Mouse (Mus musculus) granulocyte monocyte progenitor cell, adult 5-6 weeks (primary cell): ENCODE measurements around the gene Acad11. TPM values are rescaled to one million over a fixed set of nuclear protein-coding genes. Genes with fewer than 3 reads are reported as not detected.
A peak's percentile ranks its signal among the peaks of the same experiment; 100 is the strongest.

Source experiments
- ATAC-seq: replicated peaks from 2 replicates; pipeline ENCODE4 v1.8.0; 2016; ENCODE audit warnings: mild to moderate bottlenecking, moderate TSS enrichment, inconsistent platforms; ENCODE audit not compliant: poor library complexity, severe bottlenecking
- total RNA-seq, 2 experiments: library from RNA; stranded (forward) in 1 of 2; stranded (reverse) in 1 of 2; fragments of 200-712, 200-1000 nt in 1 of 2; fragments of >200 nt in 1 of 2; fragmentation: Nextera tagmentation in 1 of 2; gene quantifications; 2 replicates each; pipeline ENCODE4 v1.2.3; 2014 to 2017

Acad11 gene
- total RNA-seq, 2 experiments from 2014 or later, result 31.1 to 32.9 TPM

GRCm38 (mm10) chr9:104078780-104079179, 15.6 kb downstream of the Acad11 start:
- no peak for ATAC-seq

GRCm38 (mm10) chr9:104079379-104079778, 16.2 kb downstream of the Acad11 start:
- ATAC-seq, result peak; percentile 94

- ATAC-seq, result no peak
Observed at GRCm38 (mm10) chr9:104080038-104080437, 16.9 kb downstream of the Acad11 start.

GRCm38 (mm10) chr9:104085730-104086429, 22.7 kb downstream of the Acad11 start:
- no peak for ATAC-seq

- ATAC-seq, result no peak
Observed at GRCm38 (mm10) chr9:104088555-104088954, 25.4 kb downstream of the Acad11 start.

GRCm38 (mm10) chr9:104092945-104093344, 29.8 kb downstream of the Acad11 start:
- ATAC-seq, result no peak

- peak; percentile 97 for ATAC-seq
Observed at GRCm38 (mm10) chr9:104098256-104098655, 35.1 kb downstream of the Acad11 start.

GRCm38 (mm10) chr9:104099060-104099459, 35.9 kb downstream of the Acad11 start:
- no peak for ATAC-seq

- ATAC-seq, result no peak
Observed at GRCm38 (mm10) chr9:104100822-104101221, 37.6 kb downstream of the Acad11 start.

- no peak for ATAC-seq
Observed at GRCm38 (mm10) chr9:104101458-104101857, 38.3 kb downstream of the Acad11 start.

- no peak for ATAC-seq
Observed at GRCm38 (mm10) chr9:104102301-104102700, 39.1 kb downstream of the Acad11 start.

- ATAC-seq, result no peak
Observed at GRCm38 (mm10) chr9:104102901-104103300, 39.7 kb downstream of the Acad11 start.

GRCm38 (mm10) chr9:104104986-104105385, 41.8 kb downstream of the Acad11 start:
- no peak for ATAC-seq

GRCm38 (mm10) chr9:104106930-104107329, 43.8 kb downstream of the Acad11 start:
- no peak for ATAC-seq

GRCm38 (mm10) chr9:104107482-104107881, 44.3 kb downstream of the Acad11 start:
- ATAC-seq, result no peak

- ATAC-seq, result no peak
Observed at GRCm38 (mm10) chr9:104108571-104109143, 45.5 kb downstream of the Acad11 start.

- no peak for ATAC-seq
Observed at GRCm38 (mm10) chr9:104109151-104109550, 46.0 kb downstream of the Acad11 start.

GRCm38 (mm10) chr9:104123101-104123500, 59.9 kb downstream of the Acad11 start:
- peak; percentile 84 for ATAC-seq

- ATAC-seq, result no peak
Observed at GRCm38 (mm10) chr9:104123622-104124021, 60.4 kb downstream of the Acad11 start.

- no peak for ATAC-seq
Observed at GRCm38 (mm10) chr9:104126833-104127232, 63.7 kb downstream of the Acad11 start, which contains the start of gene Ackr4. Ackr4 (minus strand) TSS chr9:104126933.

- ATAC-seq, result no peak
Observed at GRCm38 (mm10) chr9:104128110-104128509, 64.9 kb downstream of the Acad11 start.
